Mouse (Mus musculus): ENCODE results near the gene Mybpc2.

The Mybpc2 gene

DNA sequence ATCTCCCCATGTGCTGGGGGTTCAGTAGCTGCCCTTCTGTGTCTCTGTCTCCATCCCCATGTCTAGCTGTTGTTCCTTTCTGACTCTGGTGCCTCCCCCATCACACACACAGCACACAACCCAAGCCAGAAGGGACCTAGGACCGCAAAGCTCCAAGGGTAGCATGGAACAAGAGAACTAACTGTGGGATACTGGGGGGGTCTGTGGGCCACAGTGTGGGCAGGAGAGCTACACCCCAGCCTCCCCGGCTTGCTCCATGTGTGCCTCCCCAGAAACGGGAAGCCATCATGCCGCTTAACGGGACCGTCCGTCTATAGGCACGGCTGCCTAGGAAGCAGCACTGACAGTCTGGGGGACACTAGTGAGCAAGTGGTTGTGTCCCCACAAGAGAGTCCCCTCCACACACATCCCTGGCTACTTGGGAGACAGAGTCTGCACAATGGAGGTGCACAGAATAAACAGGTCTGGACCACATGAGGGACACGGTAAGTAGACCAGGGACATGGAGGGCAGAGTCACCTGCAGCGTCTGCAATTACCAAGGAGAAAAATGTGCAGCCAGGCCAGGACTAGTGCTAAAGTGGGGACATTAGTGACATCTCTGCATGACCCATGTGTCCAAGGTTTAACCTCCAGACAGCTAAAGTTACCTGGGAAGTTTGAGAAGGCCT lies 60.8 kb downstream of the Mybpc2 start:
- no peak for DNase-seq (ENCODE audit: low read depth, low spot score)

DNA sequence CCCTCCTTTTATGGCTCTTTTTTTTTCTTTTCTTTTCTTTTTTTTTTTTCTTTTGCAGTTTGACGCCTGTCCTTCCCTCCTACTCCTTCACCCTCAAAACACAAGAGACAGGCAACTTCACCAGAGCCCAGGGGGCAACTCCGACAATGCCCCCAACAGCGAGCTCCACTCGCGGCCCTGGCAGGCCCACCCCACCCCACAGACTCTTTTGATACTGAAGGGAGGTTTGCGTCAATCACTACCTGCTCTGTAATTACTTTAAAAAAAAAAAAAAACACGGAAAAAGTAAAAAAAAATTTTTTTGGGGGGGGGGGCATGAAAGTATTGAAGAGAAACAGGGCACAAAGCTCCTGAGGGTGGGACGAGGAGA lies 61.4 kb downstream of the Mybpc2 start:
- no peak for DNase-seq (ENCODE audit: low read depth, low spot score)

DNA sequence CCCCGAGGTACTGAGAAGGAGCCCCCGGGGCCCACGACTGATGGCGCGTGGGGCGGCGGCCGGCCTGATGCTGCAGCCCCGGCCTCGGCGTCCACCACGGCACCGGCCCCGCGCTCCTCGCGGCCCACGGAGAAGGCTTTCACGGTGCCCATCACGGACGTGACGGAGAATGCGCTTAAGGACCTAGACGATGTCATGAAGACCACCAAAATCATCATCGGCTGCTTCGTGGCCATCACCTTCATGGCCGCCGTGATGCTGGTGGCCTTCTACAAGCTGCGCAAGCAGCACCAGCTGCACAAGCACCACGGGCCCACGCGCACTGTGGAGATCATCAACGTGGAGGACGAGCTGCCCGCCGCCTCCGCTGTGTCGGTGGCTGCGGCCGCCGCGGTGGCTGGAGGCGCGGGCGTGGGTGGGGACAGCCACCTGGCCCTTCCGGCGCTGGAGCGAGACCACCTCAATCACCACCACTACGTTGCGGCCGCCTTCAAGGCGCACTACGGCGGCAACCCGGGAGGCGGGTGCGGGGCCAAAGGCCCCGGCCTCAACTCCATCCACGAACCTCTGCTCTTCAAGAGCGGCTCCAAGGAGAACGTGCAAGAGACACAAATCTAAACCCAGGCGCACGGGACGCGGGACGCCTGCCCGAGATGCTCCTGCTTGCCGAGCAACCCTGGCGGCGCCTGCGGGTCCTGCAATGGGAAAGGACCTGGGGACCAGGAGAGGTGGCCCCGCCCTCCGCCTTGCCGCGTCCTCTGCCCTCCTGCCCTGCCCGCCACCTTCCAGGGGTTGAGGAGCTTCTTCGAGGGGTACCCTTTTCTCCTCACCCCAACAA lies 62.0 kb downstream of the Mybpc2 start:
- DNase-seq (ENCODE audit: low read depth, low spot score) = peak; percentile 87

GRCm38 (mm10) chr7:44461503-44462217 lies 62.8 kb downstream of the Mybpc2 start:
- no peak for DNase-seq (ENCODE audit: low read depth, low spot score)

- peak; percentile 14 for DNase-seq (ENCODE audit: low read depth, low spot score)
These were observed 63.5 kb downstream of the Mybpc2 start for GRCm38 (mm10) chr7:44460767-44461502.

- no peak for DNase-seq (ENCODE audit: low read depth, low spot score)
These were observed 64.4 kb downstream of the Mybpc2 start for GRCm38 (mm10) chr7:44460067-44460466.

GRCm38 (mm10) chr7:44456302-44456701 lies 68.2 kb downstream of the Mybpc2 start:
- DNase-seq (ENCODE audit: low read depth, low spot score) = peak; percentile 75

GRCm38 (mm10) chr7:44453256-44453655 lies 71.2 kb downstream of the Mybpc2 start:
- no peak for DNase-seq (ENCODE audit: low read depth, low spot score)

All from R1 (cell line).